Mouse (Mus musculus): ENCODE data around the gene Dolpp1. TPM values are rescaled to one million over a fixed set of nuclear protein-coding genes. Genes with fewer than 3 reads are reported as not detected.

Gene Dolpp1
- total and polyA plus RNA-seq, 3 experiments = 17.9 to 22.3 (median 19.2) TPM

- Histone ChIP-seq H3K27ac (ENCODE audit: insufficient read depth, low read depth) (no peak within 1 kb of the TSS), H3K4me3 (replicated peaks in 1 of 3; ENCODE audit: low read depth in 2 of 3, low read length in 2 of 3, poor library complexity in 1 of 3) (peak within 1 kb of the TSS; percentile 80 to 88 (median 82)), H3K4me1 (ENCODE audit: control insufficient read depth in 1 of 2, insufficient read depth in 2 of 2) (peaks cover 10 to 20% of the 10 kb centered on the region in 2 experiments; a peak in 3 of 4 replicates), H3K79me2 (replicated peaks; ENCODE audit: control insufficient read depth, extremely low read depth, insufficient read depth, poor library complexity, severe bottlenecking) (no peaks in the 10 kb centered on the region), H3K9ac (ENCODE audit: insufficient read depth, low read depth) (peak within 1 kb of the TSS; percentile 62), H3K9me3 (replicated peaks; ENCODE audit: low read length) (peaks cover 6% of the 10 kb centered on the region), H3K27me3 (replicated peaks) (no peaks in the 10 kb centered on the region), H3K36me3 (replicated peaks in 1 of 2; ENCODE audit: control insufficient read depth in 1 of 2, insufficient read depth in 1 of 2, low read length in 1 of 2) (peaks cover 13 to 27% of the 10 kb centered on the region in 2 experiments), H3K4me2 (ENCODE audit: insufficient read depth, low read depth, poor library complexity, severe bottlenecking) (peak within 1 kb of the TSS; percentile 54)
- peak; percentile 99 for DNase-seq (ENCODE audit: extremely low read depth)
- TF ChIP-seq TBP (conservative IDR thresholded peaks at IDR 0.05; ENCODE audit: low read depth, low read length) (peak; percentile 83), MAFK (IDR thresholded peaks at IDR 0.05; ENCODE audit: insufficient replicate concordance, low read length) (no peak), E2F4 (IDR thresholded peaks at IDR 0.05; ENCODE audit: insufficient replicate concordance, low read depth, low read length) (no peak), MAZ (IDR thresholded peaks at IDR 0.05; ENCODE audit: low read depth, low read length) (no peak), NELFE (IDR thresholded peaks at IDR 0.05; ENCODE audit: low read depth, low read length) (peak; percentile 45), JUND (conservative IDR thresholded peaks at IDR 0.05; ENCODE audit: low read depth, low read length) (no peak), CTCF (conservative IDR thresholded peaks at IDR 0.05 in 1 of 2, IDR thresholded peaks at IDR 0.05 in 1 of 2; ENCODE audit: low read depth in 2 of 2, low read length in 2 of 2) (no peak), ELF1 (IDR thresholded peaks at IDR 0.05; ENCODE audit: low read depth, low read length) (no peak; the same call in 1 of the 2 replicates), MAX (IDR thresholded peaks at IDR 0.05; ENCODE audit: low read length) (peak; percentile 63), SMC3 (IDR thresholded peaks at IDR 0.05; ENCODE audit: low read depth, low read length) (no peak), TCF12 (IDR thresholded peaks at IDR 0.05; ENCODE audit: low read depth, low read length) (peak; percentile 62), KAT2A (IDR thresholded peaks at IDR 0.05; ENCODE audit: insufficient replicate concordance, low read length) (no peak), CHD1 (IDR thresholded peaks at IDR 0.05; ENCODE audit: low read depth, low read length) (no peak), POLR2AphosphoS2 (IDR thresholded peaks at IDR 0.05; ENCODE audit: low read depth, low read length) (no peak), USF1 (IDR thresholded peaks at IDR 0.05; ENCODE audit: low read depth, low read length) (no peak), ZNF384 (IDR thresholded peaks at IDR 0.05; ENCODE audit: low read depth, low read length) (peak; percentile 97; the same call in 1 of the 2 replicates), USF2 (conservative IDR thresholded peaks at IDR 0.05; ENCODE audit: low read depth, low read length) (no peak), HCFC1 (IDR thresholded peaks at IDR 0.05; ENCODE audit: low read depth, low read length) (peak; percentile 70), MYC (IDR thresholded peaks at IDR 0.05; ENCODE audit: low read depth, low read length) (peak; percentile 55; the same call in 1 of the 2 replicates), EP300 (IDR thresholded peaks at IDR 0.05; ENCODE audit: low read length) (no peak), POLR2A (IDR thresholded peaks at IDR 0.05; ENCODE audit: low read depth, low read length) (peak; percentile 66), ZMIZ1 (IDR thresholded peaks at IDR 0.05; ENCODE audit: low read depth, low read length) (no peak), IRF4 (IDR thresholded peaks at IDR 0.05; ENCODE audit: low read depth, low read length) (no peak), SIN3A (IDR thresholded peaks at IDR 0.05; ENCODE audit: low read length) (peak; percentile 92), BHLHE40 (IDR thresholded peaks at IDR 0.05; ENCODE audit: low read depth, low read length) (peak; percentile 51; the same call in 1 of the 2 replicates), NRF1 (IDR thresholded peaks at IDR 0.05; ENCODE audit: low read depth, low read length) (0 out of 2 replicates have a peak, but pooled peaks have one; percentile 24), MXI1 (IDR thresholded peaks at IDR 0.05; ENCODE audit: low read depth, low read length) (peak; percentile 84; the same call in 1 of the 2 replicates), CHD2 (IDR thresholded peaks at IDR 0.05; ENCODE audit: low read length) (peak; percentile 74), UBTF (IDR thresholded peaks at IDR 0.05; ENCODE audit: low read depth, low read length) (no peak), ZC3H11A (IDR thresholded peaks at IDR 0.05; ENCODE audit: low read depth, low read length) (no peak)
- dilution Hi-C loops (cut with MboI; ENCODE audit: extremely low pct_ligation_motif_present, extremely low pct_unique_long_range_greater_than_20kb, low sequenced_read_pairs) (no loop called here), in situ Hi-C loops (cut with MboI; ENCODE audit: low pct_ligation_motif_present, low pct_unique_long_range_greater_than_20kb, low sequenced_read_pairs) (no loop called here)
Measured at GRCm38 (mm10) chr2:30363773-30364650, 28.0 kb upstream of the Dolpp1 start, which contains the start of gene Miga2. Miga2 (plus strand) TSS chr2:30364233.
